Mouse (Mus musculus): ENCODE measurements around the gene 4930404N11Rik. TPM values are rescaled to one million over a fixed set of nuclear protein-coding genes. Genes with fewer than 3 reads are reported as not detected.

The 4930404N11Rik gene
- total and polyA plus RNA-seq, 2 experiments from 2014 or later: 0.99 TPM; not detected in 1

GRCm38 (mm10) chr10:81364666-81365065 is 950 bp downstream of the 4930404N11Rik start:
- 19% methylated on average over 28 of the region's 28 CpGs for WGBS
- no peaks in the 10 kb centered on the region for H3K9me3 ChIP-seq (ENCODE audit: low read length)
- DNase-seq (ENCODE audit: low spot score) (no peak), ATAC-seq (no peak)
- peaks cover 31% of the 10 kb centered on the region for H3K36me3 ChIP-seq (ENCODE audit: insufficient read depth, low read length)
- no peaks in the 10 kb centered on the region for H3K27me3 ChIP-seq (ENCODE audit: insufficient read depth, low read length)
- 0 out of 2 replicates have a peak, but pooled peaks cover 5% of the 10 kb centered on the region for H3K4me1 ChIP-seq (ENCODE audit: insufficient read depth, low read length)
- no peak overlapping the region for H3K27ac ChIP-seq
- H3K9ac ChIP-seq (replicated peaks; ENCODE audit: low read length): no peak overlapping the region
- no peak overlapping the region for H3K4me3 ChIP-seq (ENCODE audit: low read length)
- no peak for TF ChIP-seq CTCF (IDR thresholded peaks at IDR 0.05; ENCODE audit: low read depth)
- H3K4me2 ChIP-seq (ENCODE audit: low read depth, low read length): peak overlapping the region; percentile 43

GRCm38 (mm10) chr10:81363436-81364346 is 1.9 kb downstream of the 4930404N11Rik start:
- no peak for TF ChIP-seq CTCF (IDR thresholded peaks at IDR 0.05; ENCODE audit: low read depth)
- Histone ChIP-seq H3K4me1 (ENCODE audit: insufficient read depth, low read length) (0 out of 2 replicates have a peak, but pooled peaks cover 5% of the 10 kb centered on the region), H3K4me2 (ENCODE audit: low read depth, low read length) (peak overlapping the region; percentile 43), H3K9me3 (ENCODE audit: low read length) (no peaks in the 10 kb centered on the region), H3K27ac (no peak overlapping the region), H3K9ac (replicated peaks; ENCODE audit: low read length) (0 out of 2 replicates have a peak overlapping the region, but pooled peaks have one; percentile 28), H3K27me3 (ENCODE audit: insufficient read depth, low read length) (no peaks in the 10 kb centered on the region), H3K4me3 (ENCODE audit: low read length) (peak overlapping the region; percentile 13; the same call in 1 of the 2 replicates), H3K36me3 (ENCODE audit: insufficient read depth, low read length) (peaks cover 21% of the 10 kb centered on the region)
- ATAC-seq (0 out of 2 replicates have a peak, but pooled peaks have one; percentile 3), DNase-seq (ENCODE audit: low spot score) (no peak)
- whole genome bisulfite sequencing: 17% methylated on average over 54 of the region's 54 CpGs

GRCm38 (mm10) chr10:81362336-81362949 is 3.2 kb downstream of the 4930404N11Rik start:
- H3K9ac ChIP-seq (replicated peaks; ENCODE audit: low read length): no peak overlapping the region
- H3K4me1 ChIP-seq (ENCODE audit: insufficient read depth, low read length): peaks cover 11% of the 10 kb centered on the region; the same call in 1 of the 2 replicates
- no peak for DNase-seq (ENCODE audit: low spot score)
- no peak for ATAC-seq
- no peak overlapping the region for H3K4me3 ChIP-seq (ENCODE audit: low read length)
- H3K27me3 ChIP-seq (ENCODE audit: insufficient read depth, low read length): no peaks in the 10 kb centered on the region
- no peak overlapping the region for H3K27ac ChIP-seq
- no peak overlapping the region for H3K4me2 ChIP-seq (ENCODE audit: low read depth, low read length)
- TF ChIP-seq CTCF (IDR thresholded peaks at IDR 0.05; ENCODE audit: low read depth): no peak
- WGBS: 81% methylated on average over 12 of the region's 12 CpGs
- no peaks in the 10 kb centered on the region for H3K9me3 ChIP-seq (ENCODE audit: low read length)
- peaks cover 8% of the 10 kb centered on the region for H3K36me3 ChIP-seq (ENCODE audit: insufficient read depth, low read length)

- WGBS: 72% methylated on average over 8 of the region's 8 CpGs
- ATAC-seq (no peak), DNase-seq (ENCODE audit: low spot score) (no peak)
- Histone ChIP-seq H3K9me3 (ENCODE audit: low read length) (no peaks in the 10 kb centered on the region), H3K4me3 (ENCODE audit: low read length) (no peak overlapping the region), H3K36me3 (ENCODE audit: insufficient read depth, low read length) (no peaks in the 10 kb centered on the region), H3K27me3 (ENCODE audit: insufficient read depth, low read length) (no peaks in the 10 kb centered on the region), H3K9ac (replicated peaks; ENCODE audit: low read length) (no peak overlapping the region), H3K4me2 (ENCODE audit: low read depth, low read length) (no peak overlapping the region), H3K27ac (no peak overlapping the region), H3K4me1 (ENCODE audit: insufficient read depth, low read length) (peaks cover 16% of the 10 kb centered on the region; the same call in 1 of the 2 replicates)
- TF ChIP-seq CTCF (IDR thresholded peaks at IDR 0.05; ENCODE audit: low read depth): no peak
Observed at GRCm38 (mm10) chr10:81360721-81361120, 4.9 kb downstream of the 4930404N11Rik start.

GRCm38 (mm10) chr10:81358841-81359240 is 6.8 kb downstream of the 4930404N11Rik start:
- DNase-seq (ENCODE audit: low spot score) (no peak), ATAC-seq (no peak)
- no peak overlapping the region for H3K4me3 ChIP-seq (ENCODE audit: low read length)
- 63% methylated on average over 1 of the region's 1 CpGs for WGBS
- no peak for TF ChIP-seq CTCF (IDR thresholded peaks at IDR 0.05; ENCODE audit: low read depth)
- no peaks in the 10 kb centered on the region for H3K9me3 ChIP-seq (ENCODE audit: low read length)
- H3K27ac ChIP-seq: no peak overlapping the region
- no peaks in the 10 kb centered on the region for H3K36me3 ChIP-seq (ENCODE audit: insufficient read depth, low read length)
- H3K9ac ChIP-seq (replicated peaks; ENCODE audit: low read length): peak overlapping the region; percentile 71; the same call in 1 of the 2 replicates
- peak overlapping the region; percentile 91 for H3K4me2 ChIP-seq (ENCODE audit: low read depth, low read length)
- peaks cover 10% of the 10 kb centered on the region; the same call in 1 of the 2 replicates for H3K4me1 ChIP-seq (ENCODE audit: insufficient read depth, low read length)
- no peaks in the 10 kb centered on the region for H3K27me3 ChIP-seq (ENCODE audit: insufficient read depth, low read length)

- 29% methylated on average over 4 of the region's 4 CpGs for WGBS
- Histone ChIP-seq H3K4me3 (ENCODE audit: low read length) (peak overlapping the region; percentile 73), H3K27ac (0 out of 2 replicates have a peak overlapping the region, but pooled peaks have one; percentile 32), H3K27me3 (ENCODE audit: insufficient read depth, low read length) (no peaks in the 10 kb centered on the region), H3K36me3 (ENCODE audit: insufficient read depth, low read length) (no peaks in the 10 kb centered on the region), H3K9ac (replicated peaks; ENCODE audit: low read length) (peak overlapping the region; percentile 71), H3K4me1 (ENCODE audit: insufficient read depth, low read length) (peaks cover 10% of the 10 kb centered on the region; the same call in 1 of the 2 replicates), H3K9me3 (ENCODE audit: low read length) (no peaks in the 10 kb centered on the region), H3K4me2 (ENCODE audit: low read depth, low read length) (peak overlapping the region; percentile 91)
- TF ChIP-seq CTCF (IDR thresholded peaks at IDR 0.05; ENCODE audit: low read depth): no peak
- DNase-seq (ENCODE audit: low spot score) (no peak), ATAC-seq (no peak)
Observed at GRCm38 (mm10) chr10:81358209-81358608, 7.4 kb downstream of the 4930404N11Rik start.

All from hindbrain, postnatal 0 days (tissue).